Mouse (Mus musculus): ENCODE data around the gene Gon7.

GRCm38 (mm10) chr12:102705216-102705871, 52.3 kb downstream of the Gon7 start:
- TF ChIP-seq CTCF (IDR thresholded peaks at IDR 0.05; ENCODE audit: low read depth) (peak; percentile 78), EP300 (IDR thresholded peaks at IDR 0.05; ENCODE audit: low read depth) (no peak)
